Mouse (Mus musculus) retina, postnatal 7 days (tissue): ENCODE data around the gene Dclk3.

Source experiments
- DNase-seq: peaks from one replicate; pipeline ENCODE4 v3.0.0-alpha.2; 2012; ENCODE audit warnings: low read depth, low spot score

The Dclk3 gene

GRCm38 (mm10) chr9:111486645-111487477, 48.0 kb downstream of the Dclk3 start:
- no peak for DNase-seq

- no peak for DNase-seq
Observed at GRCm38 (mm10) chr9:111490583-111490982, 51.7 kb downstream of the Dclk3 start.

GRCm38 (mm10) chr9:111491280-111491679, 52.4 kb downstream of the Dclk3 start:
- no peak for DNase-seq

GRCm38 (mm10) chr9:111493490-111493889, 54.6 kb downstream of the Dclk3 start:
- no peak for DNase-seq

- peak; percentile 60 for DNase-seq
Observed at GRCm38 (mm10) chr9:111495561-111495960, 56.7 kb downstream of the Dclk3 start.

- DNase-seq = peak; percentile 64
Observed at GRCm38 (mm10) chr9:111497074-111497811, 58.4 kb downstream of the Dclk3 start.

- no peak for DNase-seq
Observed at GRCm38 (mm10) chr9:111500211-111500610, 61.3 kb downstream of the Dclk3 start.

- no peak for DNase-seq
Observed at GRCm38 (mm10) chr9:111506075-111506474, 67.2 kb downstream of the Dclk3 start.

- DNase-seq = no peak
Observed at GRCm38 (mm10) chr9:111514586-111515473, 75.9 kb downstream of the Dclk3 start.

- DNase-seq = no peak
Observed at GRCm38 (mm10) chr9:111515536-111515935, 76.7 kb downstream of the Dclk3 start.

GRCm38 (mm10) chr9:111522226-111522625, 83.3 kb downstream of the Dclk3 start:
- DNase-seq = no peak

- DNase-seq = no peak
Observed at GRCm38 (mm10) chr9:111523111-111523510, 84.2 kb downstream of the Dclk3 start.

- DNase-seq = no peak
Observed at GRCm38 (mm10) chr9:111523871-111524270, 85.0 kb downstream of the Dclk3 start.

GRCm38 (mm10) chr9:111534744-111535423, 96.0 kb downstream of the Dclk3 start:
- no peak for DNase-seq

- DNase-seq = no peak
Observed at GRCm38 (mm10) chr9:111535445-111536064, 96.7 kb downstream of the Dclk3 start.
